Mouse (Mus musculus): ENCODE results near the gene Lce3f.

The Lce3f gene

DNA sequence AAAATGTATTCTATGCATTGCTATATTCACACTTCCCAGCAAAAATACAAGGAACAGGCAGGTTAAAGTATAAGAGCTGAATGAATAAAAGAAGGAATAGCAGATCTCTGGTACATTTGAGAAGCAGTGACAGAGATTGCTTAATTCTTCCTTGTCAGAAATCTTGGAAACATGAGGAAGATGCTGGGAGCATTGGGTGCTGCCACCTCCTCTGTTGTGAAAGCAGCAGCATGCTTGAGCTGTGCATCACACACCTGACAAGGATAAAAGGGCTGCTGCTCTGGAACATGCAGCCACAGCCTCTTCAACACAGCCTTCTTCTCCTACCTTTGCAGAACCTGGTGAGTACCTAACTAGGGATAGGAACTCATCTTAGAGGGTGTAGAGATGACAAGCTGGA is at the start of gene Lce3f:
Gene Lce3f (plus strand): TSS at position 301 of the 400 bp plus-strand sequence.
- DNase-seq (ENCODE audit: low spot score), result no peak

GRCm38 (mm10) chr3:92944186-92944585 is 47.8 kb upstream of the Lce3f start, which contains the start of gene Lce3c:
TSS of gene Lce3c (plus strand) at chr3:92944486.
- no peak for DNase-seq (ENCODE audit: low spot score)

- no peak for DNase-seq (ENCODE audit: low spot score)
Measured at GRCm38 (mm10) chr3:92957090-92957489, 34.9 kb upstream of the Lce3f start, which contains the start of gene Lce3d. TSS of gene Lce3d (plus strand) at chr3:92957390.

DNA sequence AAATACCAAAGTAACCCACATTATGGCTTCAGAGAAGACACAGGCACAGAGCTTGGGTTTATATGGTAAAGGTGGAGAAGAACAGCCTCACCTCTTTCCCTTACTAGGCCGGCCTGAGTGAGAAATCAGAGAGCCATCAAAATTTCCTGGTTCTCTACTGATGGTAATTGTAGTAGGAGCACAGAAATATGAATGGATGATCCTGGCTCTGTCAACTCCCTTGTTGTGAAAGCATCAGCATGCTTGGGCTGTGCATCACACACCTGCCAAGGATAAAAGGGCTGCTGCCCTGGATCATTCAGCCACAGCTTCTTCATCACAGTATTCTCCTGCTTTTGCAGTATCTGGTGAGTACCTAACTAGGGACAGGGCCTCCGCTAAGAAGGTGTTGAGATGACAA is 25.3 kb upstream of the Lce3f start, which contains the start of gene Lce3e:
Gene Lce3e (plus strand): TSS at position 301 of the 400 bp plus-strand sequence.
- DNase-seq (ENCODE audit: low spot score), result no peak

DNA sequence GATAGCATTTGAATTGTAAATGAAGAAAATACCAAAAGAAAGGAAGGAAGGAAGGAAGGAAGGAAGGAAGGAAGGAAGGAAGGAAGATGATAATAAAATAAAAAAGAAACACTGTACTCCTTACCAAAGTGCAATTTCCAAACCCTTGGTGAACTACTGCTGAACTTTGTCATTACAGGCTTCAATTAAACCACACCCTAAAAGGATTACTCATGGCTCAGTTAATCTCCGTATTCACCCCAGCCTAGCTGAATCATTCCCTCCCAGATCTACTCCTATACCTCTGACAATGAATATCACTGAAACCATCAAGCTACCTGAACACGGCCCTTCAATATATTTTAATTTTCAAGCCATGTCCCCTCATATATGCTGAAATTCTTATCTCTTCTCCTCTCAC is 13.5 kb upstream of the Lce3f start:
- no peak for DNase-seq (ENCODE audit: low spot score)

- DNase-seq (ENCODE audit: low spot score), result peak; percentile 86
Measured at GRCm38 (mm10) chr3:92998691-92999090, 6.7 kb downstream of the Lce3f start.

DNA sequence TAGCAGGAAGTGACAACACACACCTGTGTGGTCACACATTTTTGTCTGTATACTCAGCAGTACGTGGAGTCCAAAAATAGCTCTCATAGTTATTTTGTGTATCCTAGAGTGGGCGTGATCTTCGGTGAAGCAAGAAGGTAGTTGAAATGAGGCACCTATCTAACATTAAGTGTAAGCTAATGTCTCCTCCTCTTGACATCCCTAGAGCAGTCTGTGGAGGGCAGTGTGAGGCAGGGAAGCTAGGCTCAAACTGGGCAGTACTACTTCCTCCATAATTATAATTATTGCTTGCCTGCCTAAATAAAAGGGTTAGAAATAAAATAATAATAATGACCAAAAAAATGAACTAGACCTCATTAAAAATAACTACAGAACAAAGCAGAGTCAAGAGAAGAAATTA is 8.6 kb downstream of the Lce3f start:
- DNase-seq (ENCODE audit: low spot score), result no peak

GRCm38 (mm10) chr3:93002843-93003242 is 10.8 kb downstream of the Lce3f start:
- no peak for DNase-seq (ENCODE audit: low spot score)

DNA sequence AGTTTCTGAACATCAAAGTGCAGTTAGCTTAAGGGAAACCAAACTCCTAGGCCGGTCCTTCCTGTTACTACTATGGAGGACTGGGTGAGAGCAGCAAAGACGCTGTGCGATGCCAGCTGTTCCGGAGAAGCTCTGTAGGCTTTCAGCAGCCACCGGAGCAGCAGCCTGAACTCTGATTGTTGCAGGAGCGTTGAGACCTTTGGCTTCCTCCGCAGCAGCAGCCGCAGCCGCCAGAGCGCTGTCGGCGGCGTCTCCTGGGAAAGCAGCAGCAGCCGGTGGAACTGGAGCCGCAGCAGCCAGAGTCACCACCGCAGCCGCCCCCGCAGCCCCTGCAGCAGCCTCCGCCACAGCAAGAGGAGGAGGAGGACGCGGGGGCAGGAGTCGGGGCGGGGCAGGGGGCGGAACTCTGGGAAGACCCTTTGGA is 22.4 kb downstream of the Lce3f start:
- peak; percentile 83 for DNase-seq (ENCODE audit: low spot score)

GRCm38 (mm10) chr3:93014871-93015270 is 22.8 kb downstream of the Lce3f start:
- no peak for DNase-seq (ENCODE audit: low spot score)

GRCm38 (mm10) chr3:93015460-93016104 is 23.6 kb downstream of the Lce3f start, which contains the start of gene Crct1:
TSS of gene Crct1 (minus strand) at chr3:93015687.
- no peak for DNase-seq (ENCODE audit: low spot score)

DNA sequence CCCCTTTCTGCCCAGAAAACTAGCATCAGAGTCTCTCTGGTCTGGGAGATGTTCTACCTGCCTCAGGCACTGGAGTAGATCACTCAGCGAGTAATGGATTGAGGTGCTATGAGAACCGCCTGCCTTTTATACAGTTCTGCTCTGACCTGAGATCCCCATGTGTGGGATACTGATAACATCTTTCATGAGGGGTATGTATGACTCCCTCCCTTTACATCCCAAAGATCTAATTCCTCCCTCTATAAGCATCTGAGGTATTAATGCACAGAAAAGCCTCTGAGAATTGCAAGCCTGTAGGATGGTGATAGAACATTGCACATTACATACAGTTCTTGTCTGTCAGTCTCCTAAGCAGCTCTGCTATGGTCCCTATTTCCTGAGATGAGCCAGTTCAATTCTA is 26.9 kb downstream of the Lce3f start, which contains the start of gene Lce1m:
Gene Lce1m (minus strand): TSS at position 101 of the 400 bp plus-strand sequence.
- DNase-seq (ENCODE audit: low spot score), result no peak

DNA sequence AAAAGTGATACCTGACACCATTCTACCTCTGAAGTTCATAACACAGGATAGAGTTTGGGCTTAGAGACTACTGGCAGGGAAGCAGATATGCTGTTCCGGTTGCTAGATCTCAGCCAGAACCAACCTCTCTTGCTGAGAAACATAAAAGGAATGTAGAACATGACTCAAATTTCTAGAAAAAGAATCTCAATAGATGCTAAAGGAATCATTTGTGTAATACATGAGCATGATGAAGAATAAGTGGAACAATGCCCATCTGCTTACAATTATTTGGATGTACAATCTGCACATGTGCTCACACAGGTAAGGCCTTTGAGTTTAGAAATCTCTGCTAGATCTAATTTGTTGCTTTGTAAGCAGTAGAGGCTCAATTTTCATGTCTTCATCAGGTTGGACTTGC is 29.1 kb downstream of the Lce3f start:
- DNase-seq (ENCODE audit: low spot score), result no peak

DNA sequence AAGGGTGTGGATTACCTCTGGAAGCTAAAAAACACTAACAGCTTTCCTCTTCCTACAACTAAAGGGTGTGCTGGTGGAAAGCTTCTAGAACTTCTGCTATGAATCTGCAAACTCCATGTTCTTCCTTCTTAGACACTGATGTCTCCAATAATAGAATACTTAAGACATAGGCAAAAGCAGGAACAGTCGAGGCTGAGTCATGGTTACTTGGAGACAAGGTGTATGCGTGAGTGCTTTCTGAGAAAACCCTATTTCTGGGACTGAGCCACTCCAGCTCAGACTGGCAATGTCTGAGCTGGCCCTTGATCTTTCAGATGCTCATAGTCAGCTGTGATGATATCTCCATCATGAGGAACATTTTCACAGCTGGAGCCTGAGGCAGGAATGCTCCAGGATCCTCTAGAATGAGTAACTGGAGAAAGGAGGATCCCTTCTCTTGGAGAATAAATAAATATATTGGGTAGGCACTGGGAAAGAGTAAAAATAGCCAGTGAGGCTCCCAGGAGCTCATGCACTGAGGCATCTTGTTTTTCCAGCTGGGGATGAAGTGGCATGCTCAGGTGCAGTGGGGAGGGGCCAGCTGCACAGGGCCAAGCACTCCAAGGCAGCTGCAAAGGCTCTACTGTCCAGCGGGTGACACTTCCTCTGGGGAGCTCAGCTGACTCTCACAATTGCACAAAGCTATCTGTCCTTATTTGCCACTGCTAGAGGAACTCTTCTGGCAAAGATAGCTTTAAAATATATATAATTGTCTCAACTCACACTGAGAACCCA is 31.6 kb downstream of the Lce3f start:
- no peak for DNase-seq (ENCODE audit: low spot score)

GRCm38 (mm10) chr3:93025486-93025885 is 33.5 kb downstream of the Lce3f start:
- peak; percentile 2 for DNase-seq (ENCODE audit: low spot score)

DNA sequence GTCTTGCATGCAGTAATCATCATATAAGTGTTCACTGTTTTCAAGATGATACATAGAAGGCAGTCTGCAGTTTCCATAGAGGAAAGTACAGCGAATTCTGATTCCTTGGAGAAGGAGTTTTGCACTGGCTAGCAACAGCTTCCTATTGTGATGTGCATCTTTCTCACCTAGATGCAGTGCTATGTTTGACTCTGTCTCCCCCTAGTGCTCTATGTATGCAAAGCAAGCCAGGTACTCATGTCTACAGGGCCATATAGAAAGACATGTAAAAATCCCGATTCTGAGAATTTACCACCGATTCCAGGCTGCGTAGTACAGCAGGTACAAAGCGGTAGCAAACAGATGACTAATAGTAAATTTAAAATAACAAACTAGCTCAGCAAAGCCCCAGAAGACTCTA is 39.4 kb downstream of the Lce3f start:
- peak; percentile 84 for DNase-seq (ENCODE audit: low spot score)

Data from embryo, embryonic 10.5 days (tissue).